Comparison of ENCODE assay signal across 8 mouse cellular contexts in genomic region chr6:113483100-113483615, GRCm38 (mm10). TPM values are rescaled to one million over a fixed set of nuclear protein-coding genes. Genes with fewer than 3 reads are reported as not detected.
A peak's percentile ranks its signal among the peaks of the same experiment; 100 is the strongest.
DNase-seq lines count a peak whose midpoint lies in the region; ATAC-seq lines count a peak whose summit lies in the region.

TSS of gene Creld1 (plus strand) at chr6:113483297.

- H3K4me1 ChIP-seq in heart, embryonic 12.5 days (replicated peaks), result peaks cover 36% of the 10 kb centered on the region
- peaks cover 19% of the 10 kb centered on the region for H3K4me1 ChIP-seq in kidney, embryonic 16.5 days (ENCODE audit: insufficient read depth, low read length)

- H3K27ac ChIP-seq in heart, embryonic 12.5 days (ENCODE audit: poor library complexity, severe bottlenecking), result peak within 1 kb of the TSS; percentile 91
- peak within 1 kb of the TSS; percentile 88 for H3K27ac ChIP-seq in kidney, embryonic 16.5 days (ENCODE audit: low read length)

- H3K4me3 ChIP-seq in heart, embryonic 12.5 days, result peak within 1 kb of the TSS; percentile 69
- H3K4me3 ChIP-seq in kidney, embryonic 16.5 days (ENCODE audit: low read length), result peak within 1 kb of the TSS; percentile 60

- H3K36me3 ChIP-seq in heart, embryonic 12.5 days, result peaks cover 11% of the 10 kb centered on the region
- peaks cover 7% of the 10 kb centered on the region; the same call in 1 of the 2 replicates for H3K36me3 ChIP-seq in kidney, embryonic 16.5 days (ENCODE audit: insufficient read depth, low read length)

- ATAC-seq in heart, embryonic 12.5 days (ENCODE audit: insufficient number of reproducible peaks, low FRiP score), result peak; percentile 96
- peak; percentile 96 for ATAC-seq in kidney, embryonic 16.5 days (ENCODE audit: low FRiP score, low TSS enrichment)

- peak within 1 kb of the TSS; percentile 84 for H3K9ac ChIP-seq in heart, embryonic 12.5 days
- peak within 1 kb of the TSS; percentile 73 for H3K9ac ChIP-seq in kidney, embryonic 16.5 days (replicated peaks; ENCODE audit: low read length)

- H3K27me3 ChIP-seq in heart, embryonic 12.5 days (replicated peaks), result peaks cover 25% of the 10 kb centered on the region
- peaks cover 16% of the 10 kb centered on the region; the same call in 1 of the 2 replicates for H3K27me3 ChIP-seq in kidney, embryonic 16.5 days (ENCODE audit: insufficient read depth, low read length)

- peak; percentile 96 for DNase-seq in CD4-positive, CD25-positive, alpha-beta regulatory T cell, adult 2 months (ENCODE audit: low read depth, low spot score)
- peak; percentile 90 for DNase-seq in c-Kit-negative CD71-positive TER-119-positive erythroid progenitor cells, embryonic 14.5 days (ENCODE audit: low read depth, low spot score)
- peak; percentile 85 for DNase-seq in fat pad, adult 2 months (ENCODE audit: extremely low read depth, low read depth, low spot score)
- DNase-seq in liver, result peak; percentile 96
- DNase-seq in monocyte, adult 2 months (ENCODE audit: low read depth in 1 of 2, low spot score in 2 of 2), result peak; percentile 82 to 83
- peak; percentile 82 to 85 for DNase-seq in spleen, postnatal 14 days (ENCODE audit: low spot score in 2 of 2)

- 0% methylated on average over 26 of the region's 26 CpGs for WGBS in heart, embryonic 12.5 days
- under 1% methylated on average over 26 of the region's 26 CpGs for WGBS in kidney, embryonic 16.5 days

- no peaks in the 10 kb centered on the region for H3K9me3 ChIP-seq in heart, embryonic 12.5 days (replicated peaks)
- H3K9me3 ChIP-seq in kidney, embryonic 16.5 days (ENCODE audit: low read length), result no peaks in the 10 kb centered on the region

- peak within 1 kb of the TSS; percentile 95 for H3K4me2 ChIP-seq in heart, embryonic 12.5 days
- H3K4me2 ChIP-seq in kidney, embryonic 16.5 days (replicated peaks; ENCODE audit: low read depth, low read length), result peak within 1 kb of the TSS; percentile 66

RNA-seq across cellular contexts. Expression of gene Creld1, which starts in this region (rescaled TPM):
- 42.7 and 46.9 TPM in 2 replicates for polyA plus RNA-seq in heart, embryonic 12.5 days (2016; fragmentation: Nextera tagmentation; extraction: Ambion mirVana)
- 43.4 and 45.8 TPM in 2 replicates for polyA plus RNA-seq in kidney, embryonic 16.5 days (2015; fragmentation: Nextera tagmentation; extraction: Ambion mirVana)

Comparison
In these comparisons a context has a peak if more than half of its experiments do, and no peak if none do; other contexts are left out.
1. Peak in every context shown above with its lines: DNase-seq, ATAC-seq, H3K4me3 ChIP-seq and H3K27ac ChIP-seq.